Mouse (Mus musculus) testis, postnatal 14 days (tissue): ENCODE data around the gene Gm8247.
"Not testable (repeated sequence)": the region's sequence is repeated elsewhere in the genome, so short reads cannot be mapped to it uniquely, and the experiment has no call there.

ENCODE experiments used
- DNase-seq: peaks from one replicate; pipeline ENCODE4 v3.0.0; 2021; ENCODE audit warnings: low spot score

The Gm8247 gene

DNA sequence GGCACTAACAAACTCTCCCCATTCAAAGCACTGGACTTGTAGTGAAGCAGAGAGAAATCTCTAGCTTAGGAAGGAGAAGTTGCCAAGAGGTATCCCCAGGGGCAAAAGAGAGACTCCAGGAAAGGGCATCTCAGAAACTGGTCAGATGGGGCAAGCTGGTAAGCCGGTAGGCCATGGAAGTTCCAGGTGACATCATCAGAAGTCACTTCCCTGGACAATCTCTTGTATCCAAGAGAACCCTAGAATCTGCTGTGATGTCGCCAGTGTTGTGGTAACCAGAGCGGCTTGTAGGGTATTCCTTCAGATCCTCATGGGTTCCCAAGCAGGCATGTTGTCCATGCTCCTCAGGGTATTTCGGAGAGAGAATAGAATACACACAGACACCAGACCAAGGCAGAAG lies at the start of gene Gm8247:
Gm8247 (plus strand) TSS at position 301 of the 400 bp plus-strand sequence.
- DNase-seq: not testable (repeated sequence)

DNA sequence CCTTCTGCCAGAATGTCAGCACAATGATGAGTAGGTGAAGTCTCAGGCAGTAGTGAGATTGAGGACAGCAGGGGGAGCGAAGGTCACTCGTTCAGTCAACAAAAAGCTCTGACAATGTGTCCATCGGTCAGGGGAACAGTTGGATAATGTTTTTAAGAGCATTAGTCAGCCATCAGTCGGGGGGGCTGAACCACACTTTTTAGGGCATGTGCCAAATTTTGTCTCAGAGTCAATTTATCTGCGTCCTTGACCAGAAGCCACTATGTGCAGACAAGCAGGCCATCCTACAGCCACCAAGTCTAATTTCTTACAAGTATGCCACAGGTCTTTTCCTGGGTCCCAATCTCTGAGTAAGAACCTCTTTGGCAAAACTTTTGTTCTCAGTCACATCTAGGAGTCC lies 35.0 kb upstream of the Gm8247 start:
- DNase-seq: not testable (repeated sequence)

DNA sequence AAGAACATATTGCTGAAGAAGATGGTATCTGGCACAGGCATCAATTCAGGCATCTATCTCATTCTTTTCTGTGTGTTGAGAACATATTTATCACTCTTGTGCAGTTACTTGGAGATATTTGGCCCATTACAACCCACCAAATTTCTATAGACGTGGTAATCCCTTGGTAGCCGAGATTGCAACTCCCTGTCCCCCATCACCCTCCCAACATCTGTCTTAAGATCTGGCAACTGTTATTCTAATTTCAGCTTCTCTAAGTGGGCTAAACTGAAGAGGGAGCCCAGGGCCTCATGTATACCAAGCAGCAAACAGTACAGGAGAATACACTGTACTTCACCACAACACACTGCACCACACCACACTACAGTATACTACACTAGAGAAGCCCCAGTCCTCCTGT lies 8.8 kb downstream of the Gm8247 start:
- DNase-seq: not testable (repeated sequence)

DNA sequence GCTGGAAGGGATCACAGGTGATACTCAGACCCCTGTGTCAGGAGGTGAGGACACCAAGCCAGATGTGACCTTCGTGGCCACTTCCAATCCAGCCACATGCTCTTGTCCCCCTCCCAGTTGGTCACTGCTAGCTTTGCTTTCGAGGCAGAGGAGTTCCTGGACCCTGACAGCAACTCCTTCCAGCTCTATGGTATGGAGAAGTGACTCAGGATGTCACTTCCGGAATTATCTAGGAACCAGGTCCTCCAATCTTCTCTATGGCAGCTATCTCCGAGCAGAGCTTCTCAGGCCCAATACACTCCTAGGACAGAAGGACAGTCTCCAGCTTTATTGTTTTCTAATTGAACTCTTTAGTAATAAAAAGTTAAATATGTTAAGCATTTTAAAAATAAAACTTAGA lies 44.8 kb downstream of the Gm8247 start, which contains the start of gene Gm5624:
Gm5624 (minus strand) TSS at position 202 of the 400 bp plus-strand sequence.
- not testable (repeated sequence) for DNase-seq
